Mouse (Mus musculus) thymus, postnatal 0 days (tissue): Measurements from ENCODE around the gene Phc3. TPM values are rescaled to one million over a fixed set of nuclear protein-coding genes. Genes with fewer than 3 reads are reported as not detected.

Source experiments
- DNase-seq: peaks from one replicate; pipeline ENCODE4 v3.0.0-alpha.2; 2015; ENCODE audit warnings: low spot score
- polyA plus RNA-seq: library from polyadenylated mRNA; unstranded; fragments of >200 nt; fragmentation: Nextera tagmentation; extraction: Ambion mirVana; gene quantifications from 2 replicates; pipeline ENCODE4 v1.2.1, GENCODE M21; 2015

Phc3 gene
- polyA plus RNA-seq, result 4.0 and 5.3 TPM in 2 replicates

DNA sequence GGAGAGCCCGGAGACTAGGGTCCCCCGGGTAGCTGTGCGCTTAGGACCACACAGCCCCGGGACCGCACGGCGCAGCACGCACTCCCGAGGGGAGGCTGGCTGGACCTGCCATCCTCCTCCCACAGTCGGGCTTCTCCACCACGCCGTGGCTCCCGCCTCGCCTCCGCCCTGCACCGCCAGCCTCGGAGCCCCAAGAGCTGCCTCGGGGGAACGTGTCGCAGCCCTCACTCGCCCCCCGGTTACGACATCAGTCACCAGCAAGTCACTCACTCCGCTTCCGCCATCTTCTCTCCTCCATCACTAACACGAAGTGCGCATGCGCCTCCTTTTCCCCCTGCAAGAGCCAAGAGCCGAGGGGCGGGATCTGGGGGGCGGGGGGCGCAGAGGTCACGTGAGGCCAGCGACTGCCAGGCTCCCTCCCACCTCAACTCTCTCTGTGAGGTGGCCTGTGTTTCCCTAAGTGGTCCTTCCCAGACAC lies at the start of gene Phc3:
Gene Phc3 (minus strand): TSS at position 312 of the 478 bp plus-strand sequence.
- peak; percentile 97 for DNase-seq

DNA sequence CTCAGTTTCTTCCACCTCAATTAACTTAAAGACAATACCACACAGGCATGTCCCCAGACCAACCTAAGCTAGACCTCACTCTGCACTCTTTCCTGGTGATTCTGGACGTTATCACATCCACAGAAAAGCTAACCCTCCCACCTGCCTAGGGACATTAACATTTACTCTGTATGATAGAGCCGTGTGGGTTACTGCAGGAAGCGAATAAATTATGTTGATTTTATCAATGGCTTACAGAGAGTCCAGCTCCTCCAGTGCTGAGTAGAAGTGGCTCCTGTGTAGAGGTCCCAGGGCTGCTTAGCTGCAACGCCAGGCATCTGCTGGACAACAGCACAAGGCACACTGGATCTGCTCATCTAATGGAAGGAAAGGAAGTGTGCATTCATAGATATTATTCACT lies 48.4 kb upstream of the Phc3 start:
- no peak for DNase-seq

DNA sequence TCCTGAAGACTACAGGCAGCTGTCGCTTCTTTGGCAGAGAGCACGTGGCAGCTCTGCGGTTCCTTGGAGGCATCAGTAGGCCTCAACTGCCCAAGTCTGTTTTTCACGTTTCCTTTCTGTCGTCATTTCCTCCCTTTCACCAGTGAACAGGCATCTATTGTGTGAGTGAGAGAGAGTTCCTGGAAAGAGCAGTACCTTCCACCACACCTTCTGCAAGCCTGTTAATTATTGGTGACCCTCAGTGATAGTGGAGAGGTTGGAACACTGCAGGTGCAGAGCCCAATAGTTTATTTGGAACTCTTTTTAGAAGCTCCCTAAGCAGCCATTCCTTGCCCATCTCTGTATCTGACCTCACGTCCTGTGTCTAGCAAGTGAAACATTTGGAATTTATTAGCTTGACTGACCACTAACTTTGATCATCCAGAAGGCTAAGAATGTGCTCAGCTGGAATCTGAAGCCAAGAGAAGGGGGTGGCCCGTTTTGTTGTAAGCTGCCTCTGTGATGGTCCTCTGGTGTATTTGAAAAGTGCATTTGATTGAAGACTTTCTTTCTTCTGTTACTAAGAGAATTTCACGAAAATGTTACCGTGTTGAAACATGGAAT lies 47.5 kb upstream of the Phc3 start:
- peak; percentile 35 for DNase-seq

DNA sequence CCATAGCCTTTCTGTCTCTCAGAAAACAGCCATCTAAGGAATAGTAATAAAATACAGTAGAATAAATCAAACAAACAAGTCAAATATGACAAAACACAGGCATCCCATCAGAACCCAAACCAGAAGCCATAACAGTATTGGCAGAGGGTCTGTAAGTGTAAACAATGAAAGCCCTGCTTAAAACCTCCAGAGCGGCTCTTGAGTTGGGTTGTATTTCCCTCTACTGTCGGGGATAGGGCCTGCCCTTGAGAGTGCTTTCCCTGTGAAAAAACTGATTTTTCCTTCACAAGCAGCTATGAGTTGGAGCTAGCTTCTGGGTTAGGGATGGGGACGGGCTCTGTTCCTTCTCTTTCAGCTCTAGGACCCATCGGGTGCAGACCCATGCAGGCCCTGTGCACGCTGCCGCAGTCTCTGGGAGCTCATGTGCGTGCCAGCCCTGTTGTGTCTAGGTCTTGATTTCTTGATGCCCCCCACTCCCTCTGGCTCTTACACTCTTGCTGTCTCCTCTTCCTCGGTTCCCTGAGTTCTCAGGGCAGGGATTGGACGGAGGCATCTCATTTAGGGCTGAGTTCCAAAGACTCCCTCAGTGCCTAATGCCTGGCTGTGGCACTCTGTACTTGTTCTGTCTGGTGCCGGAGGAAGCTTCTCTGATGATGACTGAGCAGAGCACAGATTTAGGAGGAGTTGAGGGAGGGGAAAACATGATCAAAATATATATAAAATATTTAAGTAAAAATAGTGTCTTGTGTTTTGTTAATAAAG lies 46.6 kb upstream of the Phc3 start:
- DNase-seq, result no peak

DNA sequence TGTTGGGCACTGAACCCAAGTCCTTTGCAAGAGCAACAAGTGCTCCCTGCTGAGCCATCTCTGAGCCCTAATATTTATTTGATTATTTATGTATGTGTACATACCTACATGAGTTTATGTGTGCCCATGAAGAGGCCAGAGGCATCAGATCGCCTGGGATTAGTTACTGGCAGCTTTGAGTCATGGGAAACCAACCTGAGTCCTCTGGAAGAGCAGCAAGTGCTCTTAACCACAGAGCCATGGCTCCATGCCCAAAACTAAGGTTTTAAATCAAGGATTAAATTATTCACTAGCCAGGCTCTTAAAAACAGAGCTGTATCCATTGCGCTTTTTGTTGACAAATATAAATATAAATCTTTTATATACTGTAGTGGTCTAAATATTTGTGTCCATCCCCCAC lies 45.2 kb upstream of the Phc3 start:
- DNase-seq, result no peak

DNA sequence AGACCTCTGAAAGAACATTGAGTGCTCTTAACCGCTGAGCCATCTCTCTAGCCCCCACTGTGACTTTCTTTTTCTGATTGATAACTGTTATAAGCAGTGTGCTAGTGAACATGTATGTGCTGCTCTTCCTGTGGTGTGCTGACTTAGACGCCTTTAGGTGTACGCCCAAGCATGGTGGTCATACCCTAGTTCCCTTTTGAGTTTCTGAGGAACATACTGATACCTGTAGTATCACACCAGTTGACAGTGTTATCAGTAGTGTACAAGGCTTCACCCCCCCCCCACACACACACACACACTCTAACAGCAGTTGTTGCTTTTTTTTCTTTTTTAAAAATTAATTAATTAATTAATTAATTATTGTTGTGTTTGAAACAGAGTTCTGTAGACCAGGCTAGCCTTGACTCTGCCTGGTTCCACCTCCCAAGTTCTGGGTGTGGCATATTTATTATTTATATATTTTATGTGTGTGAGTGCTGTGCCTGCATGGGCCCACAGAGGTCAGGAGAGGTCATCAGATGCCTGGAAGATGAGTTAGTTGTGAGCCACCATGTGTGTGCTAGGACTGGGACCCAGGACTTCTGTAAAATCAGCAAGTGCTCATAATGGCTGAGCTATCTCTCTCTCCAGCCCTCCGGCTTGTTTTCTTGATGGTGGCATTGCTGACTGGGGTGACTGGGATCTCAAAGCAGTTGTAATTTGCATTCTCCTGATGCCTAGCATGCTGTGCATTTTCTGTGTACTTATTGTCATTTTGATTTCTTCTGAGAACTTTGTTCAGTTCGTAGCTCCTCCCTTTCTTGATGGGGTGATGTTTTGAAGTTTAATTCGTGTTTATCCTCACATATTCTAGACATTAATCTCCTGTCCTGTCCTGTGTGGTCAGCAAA lies 35.4 kb upstream of the Phc3 start:
- DNase-seq, result no peak

DNA sequence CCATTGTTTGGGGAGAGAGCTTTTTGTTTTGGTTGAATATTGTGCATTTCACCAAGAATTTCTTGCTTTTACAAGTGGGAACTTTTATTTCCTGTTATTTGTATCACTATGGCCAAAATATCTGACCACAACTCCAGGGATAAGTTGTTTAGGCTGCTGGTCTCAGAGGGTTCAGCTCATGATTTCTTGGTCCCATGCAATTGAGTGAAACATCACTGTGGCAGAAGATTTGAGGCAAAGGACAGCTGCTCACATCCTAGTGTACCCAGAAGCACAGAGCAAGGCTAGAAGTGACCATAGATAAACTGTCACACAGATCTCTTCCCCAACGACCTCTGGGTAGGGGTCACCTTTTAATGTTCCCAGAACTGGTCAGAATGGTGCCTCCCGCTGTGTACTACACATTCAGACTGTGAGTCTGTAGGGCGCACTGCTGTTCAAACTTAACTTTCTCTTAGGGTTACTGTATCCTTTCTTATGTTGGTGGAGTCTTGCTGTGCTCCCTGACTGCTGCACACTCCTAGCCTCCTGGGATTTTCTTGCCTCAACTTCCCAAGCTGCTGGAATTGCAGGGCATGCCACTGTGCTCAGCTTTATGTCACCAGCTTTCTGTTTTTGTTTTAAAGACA lies 31.9 kb upstream of the Phc3 start:
- DNase-seq, result no peak

DNA sequence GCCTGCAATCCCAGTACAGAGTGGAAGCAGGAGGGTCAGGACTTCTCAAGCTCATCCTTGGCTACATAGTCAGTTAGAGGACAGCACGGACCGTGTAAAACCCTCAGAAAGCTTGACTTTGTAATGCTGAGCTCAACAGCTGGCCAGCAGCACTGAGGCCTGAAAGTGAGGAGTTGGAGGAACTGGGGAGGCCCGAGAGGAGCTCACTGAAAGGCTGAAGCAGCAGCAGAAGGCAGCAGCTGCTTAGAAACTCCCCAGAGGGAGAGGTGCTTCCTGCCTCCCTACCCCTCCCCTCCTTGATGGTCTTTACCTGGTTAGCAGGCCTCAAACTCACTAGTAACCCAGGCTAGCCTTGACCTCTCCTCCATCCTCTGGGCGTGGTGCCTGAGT lies 30.8 kb upstream of the Phc3 start:
- DNase-seq, result peak; percentile 31

DNA sequence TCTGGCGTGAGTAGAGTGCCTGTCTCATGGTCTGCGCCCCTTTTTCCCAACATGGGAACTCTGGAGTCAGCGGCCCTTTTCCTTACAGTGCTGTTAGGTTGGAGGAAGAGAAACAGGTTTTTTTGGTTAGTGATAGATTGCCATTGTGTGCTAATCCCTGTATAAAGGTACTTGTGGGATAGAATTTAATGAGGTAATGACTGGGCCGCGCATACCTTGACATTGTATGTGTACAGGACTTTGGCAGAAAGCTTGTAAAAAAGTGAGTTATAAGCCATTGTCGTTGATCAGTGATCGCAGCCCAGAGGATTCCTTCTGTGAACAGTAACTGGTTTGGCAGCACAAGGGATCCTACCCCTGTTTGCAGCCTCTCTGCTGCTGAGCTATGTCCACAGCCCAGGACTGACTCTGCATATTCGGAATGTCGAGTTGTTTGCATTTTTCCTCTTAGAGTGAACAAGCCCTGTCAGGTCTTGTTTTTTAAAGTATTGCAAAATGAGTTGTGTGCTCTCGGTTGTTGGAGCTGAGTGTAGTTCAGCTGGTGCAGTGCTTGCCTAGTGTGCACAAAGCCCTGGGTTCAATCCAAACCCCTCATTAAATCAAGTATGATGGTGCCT lies 30.3 kb upstream of the Phc3 start:
- no peak for DNase-seq

DNA sequence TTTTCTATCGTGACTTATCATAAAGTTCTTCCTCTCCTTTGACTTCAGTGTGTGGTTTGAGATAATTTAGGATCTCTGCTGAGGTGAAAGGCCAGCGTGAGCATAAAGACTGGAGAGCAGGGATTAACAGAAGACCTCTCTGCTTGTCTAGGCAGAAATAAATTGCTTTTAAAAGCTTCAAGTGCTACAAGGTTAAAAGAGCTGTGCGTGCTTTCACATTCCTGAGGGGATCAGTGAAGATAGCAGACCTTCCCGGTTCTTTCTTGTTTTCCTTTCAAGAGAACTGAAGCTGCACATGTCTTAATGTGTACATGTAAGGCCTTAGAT lies 27.4 kb upstream of the Phc3 start:
- DNase-seq, result no peak

DNA sequence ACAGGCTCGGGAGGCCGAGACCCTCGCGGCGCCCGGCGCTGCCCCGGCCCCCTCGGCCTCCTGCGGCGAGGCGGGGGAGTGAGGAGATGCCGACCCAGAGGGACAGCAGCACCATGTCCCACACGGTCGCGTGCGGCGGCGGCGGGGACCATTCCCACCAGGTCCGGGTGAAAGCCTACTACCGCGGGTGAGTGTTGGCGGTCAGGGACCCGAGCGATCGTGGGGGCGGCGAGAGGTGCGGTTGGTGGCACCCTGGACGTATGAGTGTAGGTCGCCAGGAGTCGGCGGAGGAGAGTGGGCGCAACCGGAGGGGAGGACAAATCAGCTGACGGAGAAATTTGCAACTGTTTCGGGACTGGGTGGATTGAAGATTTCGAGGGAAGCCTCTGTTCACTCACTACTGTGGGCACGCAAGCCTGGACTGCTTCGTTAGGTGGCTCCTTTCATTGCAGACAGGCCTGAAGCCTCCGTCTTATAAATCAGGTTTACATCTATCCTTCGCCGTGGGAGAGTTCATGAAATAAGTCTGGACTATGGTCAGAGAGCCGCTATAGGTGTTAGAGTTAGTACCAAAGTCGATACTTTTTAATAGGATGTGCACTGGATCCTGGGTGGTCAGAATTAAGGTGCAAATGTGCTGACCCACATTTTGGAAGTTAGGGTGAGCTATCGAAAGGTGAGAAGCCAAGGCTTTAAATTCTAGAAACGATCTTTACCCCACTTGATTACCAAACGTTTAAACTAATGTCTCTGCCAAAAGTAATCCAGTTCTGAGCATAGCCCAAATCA lies 26.9 kb upstream of the Phc3 start:
- DNase-seq, result peak; percentile 52

DNA sequence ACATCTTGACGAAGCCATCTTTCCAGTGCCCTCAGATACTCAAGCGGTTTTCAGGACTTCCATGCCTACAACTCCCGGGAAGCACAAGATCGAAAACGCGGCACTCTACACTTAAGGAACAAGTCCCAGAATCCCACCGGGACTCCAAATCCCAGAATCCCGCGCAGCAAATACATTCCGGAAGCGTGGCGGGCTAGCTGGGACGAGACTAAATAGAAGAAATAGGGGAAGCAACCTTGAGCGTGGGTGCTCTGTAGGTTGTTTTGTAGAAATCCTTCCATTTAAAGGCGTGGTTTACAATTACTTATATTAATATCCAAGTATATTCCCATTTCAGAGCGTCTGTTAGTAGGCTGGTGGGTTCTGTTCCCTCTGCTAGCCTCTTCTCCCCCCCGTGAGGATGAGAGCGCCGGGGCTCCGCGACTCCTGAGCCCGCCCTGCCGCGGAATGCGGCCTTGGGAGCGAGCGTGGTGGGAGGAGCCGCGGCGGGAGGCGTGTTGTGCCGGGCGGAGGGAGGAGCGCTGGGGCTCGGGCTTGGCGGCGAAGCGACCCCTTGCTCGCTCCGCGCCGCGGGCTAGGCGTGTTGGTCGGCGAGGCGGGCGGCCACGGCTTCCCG lies 26.2 kb upstream of the Phc3 start, which contains the start of gene Prkci:
Gene Prkci (plus strand): TSS at position 465 of the 616 bp plus-strand sequence.
- peak; percentile 93 for DNase-seq

DNA sequence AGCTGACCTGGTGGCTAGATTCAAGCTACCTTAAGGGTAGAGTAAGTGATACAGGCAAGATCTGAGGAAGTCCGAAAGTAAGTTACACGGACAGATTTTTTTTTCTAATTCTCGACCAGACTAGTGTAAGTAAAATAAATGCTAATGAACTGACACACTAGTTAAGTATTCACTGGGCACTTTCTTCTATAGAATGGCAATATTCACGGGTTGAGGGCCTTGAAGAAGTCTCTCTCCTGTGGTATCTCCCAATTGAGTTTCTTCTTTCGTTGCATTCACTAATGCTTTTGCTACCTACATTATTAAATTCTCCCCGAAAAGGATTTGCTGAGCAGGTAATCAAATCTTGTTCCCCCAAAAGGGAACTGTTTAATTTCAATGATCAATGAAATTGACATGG lies 25.6 kb upstream of the Phc3 start:
- DNase-seq, result no peak

DNA sequence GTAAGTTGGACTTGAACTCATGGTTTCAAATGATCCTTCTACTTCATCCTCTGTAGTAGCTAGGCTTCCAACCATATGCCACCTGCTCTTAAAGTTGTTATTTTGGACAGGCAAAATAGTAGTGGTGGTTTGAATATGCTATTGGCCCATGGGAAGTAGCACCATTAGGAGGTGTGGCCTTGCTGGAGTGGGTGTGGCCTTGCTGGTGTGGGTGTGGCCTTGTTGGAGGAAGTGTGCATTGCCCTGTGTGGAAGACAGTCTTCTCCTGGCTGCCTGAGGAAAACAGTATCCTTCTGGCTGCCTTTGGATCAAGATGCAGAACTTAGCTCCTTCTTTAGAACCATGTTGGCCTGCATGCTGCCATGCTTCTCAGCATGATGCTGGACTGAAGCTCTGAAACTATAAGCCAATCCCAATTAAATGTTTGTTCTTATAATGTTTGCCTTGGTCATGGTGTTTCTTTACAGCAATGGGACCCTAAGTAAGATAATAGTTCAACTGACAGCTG lies 23.9 kb upstream of the Phc3 start:
- DNase-seq, result no peak

DNA sequence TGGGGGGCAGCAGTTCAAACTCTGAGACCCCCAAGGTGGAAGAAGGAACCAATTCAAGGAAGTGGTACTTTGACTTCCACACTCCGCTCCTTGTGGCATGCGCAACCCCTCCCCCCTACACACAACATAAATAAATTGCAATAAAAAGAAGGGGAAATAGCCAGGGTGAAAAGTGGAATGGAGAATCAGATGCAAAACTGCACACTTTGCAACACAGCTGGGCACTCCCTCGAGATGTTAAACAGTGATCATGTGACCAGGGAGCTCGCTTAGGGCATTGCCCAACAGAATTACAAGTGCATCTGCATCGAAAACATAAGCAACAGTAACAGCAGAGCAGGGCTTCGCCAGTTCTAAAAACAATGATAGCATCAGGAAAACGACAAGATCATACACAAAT lies 22.9 kb upstream of the Phc3 start:
- DNase-seq, result no peak

DNA sequence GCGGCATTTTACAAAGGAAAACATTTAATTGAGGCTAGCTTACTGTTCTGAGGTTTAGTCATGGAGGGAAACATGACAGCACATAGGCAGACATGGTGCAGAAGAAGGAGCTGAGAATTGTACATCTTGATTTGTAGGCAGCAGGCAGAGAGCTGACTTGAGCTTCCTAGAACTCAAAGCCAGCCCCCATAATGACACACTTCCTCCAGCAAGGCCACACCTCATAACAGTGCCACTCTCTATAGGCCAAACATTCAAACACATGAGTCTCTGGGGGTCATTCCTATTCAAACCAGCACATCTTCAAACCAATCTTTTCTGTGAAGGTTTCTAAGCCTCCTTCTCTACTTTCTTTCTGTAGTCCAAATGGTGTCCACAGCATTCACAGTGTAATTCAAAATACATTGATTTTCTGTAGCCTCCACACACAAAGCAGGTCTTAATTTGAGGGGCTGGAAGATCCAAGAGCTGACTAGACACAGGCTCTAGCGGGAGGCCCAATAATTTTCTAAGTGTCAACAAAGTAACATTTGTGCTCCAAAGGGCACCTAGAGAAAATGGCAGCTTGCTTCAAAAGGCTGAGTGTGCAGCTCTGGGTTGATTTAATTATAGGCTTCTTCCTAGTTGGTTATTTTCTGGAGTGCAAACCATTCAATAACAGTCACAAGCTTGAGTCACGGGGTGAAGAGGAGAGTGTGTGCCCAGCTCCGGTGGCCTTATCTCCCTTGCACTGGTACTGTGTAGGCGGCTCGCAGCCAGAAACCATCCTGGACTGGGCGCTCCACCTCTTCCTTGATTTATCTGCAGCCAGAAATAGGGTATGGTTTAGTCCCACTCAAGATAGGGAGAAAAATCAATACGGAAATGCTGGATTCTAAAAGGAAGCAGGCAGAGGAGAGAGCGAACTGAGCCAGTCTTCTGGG lies 18.4 kb upstream of the Phc3 start:
- no peak for DNase-seq

DNA sequence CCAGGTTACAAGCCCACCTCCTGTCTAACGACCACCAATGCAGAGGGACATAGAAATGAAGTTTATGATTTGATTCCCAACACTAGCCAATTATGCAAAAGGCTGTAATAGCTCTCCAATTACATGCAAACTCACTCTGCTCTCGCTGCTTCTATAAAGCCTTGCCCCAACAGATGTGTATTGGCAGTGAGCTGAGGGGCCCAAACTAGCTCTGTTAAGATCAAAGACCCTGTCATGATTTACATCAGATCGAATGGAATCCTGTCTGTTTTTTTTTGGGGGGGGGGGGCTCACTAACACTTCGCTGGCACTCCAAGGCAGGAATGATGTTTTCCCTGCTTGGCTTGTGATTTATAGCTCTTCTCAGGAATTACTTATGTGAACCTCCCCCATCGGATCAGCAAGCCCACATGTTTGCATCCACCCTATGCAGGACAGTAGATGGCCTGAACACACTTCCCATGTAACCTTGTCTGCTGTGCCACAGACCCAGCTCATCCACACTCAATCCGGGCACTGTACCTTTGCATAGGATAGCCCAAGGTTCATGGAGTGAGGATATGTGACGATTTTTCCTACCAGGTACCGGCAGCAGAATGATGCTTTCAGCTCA lies 13.8 kb upstream of the Phc3 start:
- no peak for DNase-seq
